Mouse (Mus musculus) myocyte (in vitro differentiated cells): ENCODE data around the gene Vill. TPM values are rescaled to one million over a fixed set of nuclear protein-coding genes. Genes with fewer than 3 reads are reported as not detected.
A peak's percentile ranks its signal among the peaks of the same experiment; 100 is the strongest.

ENCODE experiments used
- H3K27me3 ChIP-seq: one replicate; pipeline ENCODE4 v1.6.1; 2011; ENCODE audit not compliant: control insufficient read depth, insufficient read depth, insufficient read length
- H3K36me3 ChIP-seq: one replicate; pipeline ENCODE4 v1.6.1; 2011; ENCODE audit not compliant: control insufficient read depth, insufficient read depth
- H3K4me2 ChIP-seq: one replicate; pipeline ENCODE4 v1.6.1; 2011; ENCODE audit warnings: low read depth, control low read depth
- H3K4me3 ChIP-seq: one replicate; pipeline ENCODE4 v1.5.1; 2011; ENCODE audit warnings: mild to moderate bottlenecking, control low read depth, moderate library complexity
- H3K79me2 ChIP-seq: one replicate; pipeline ENCODE4 v1.6.1; 2011; ENCODE audit not compliant: control insufficient read depth, insufficient read depth
- H3ac ChIP-seq: one replicate; pipeline ENCODE4 v1.6.1; 2011; ENCODE audit not compliant: control insufficient read depth, insufficient read length
- CEBPB ChIP-seq: IDR thresholded peaks from 2 replicates; pipeline ENCODE4 v1.6.1; 2011; ENCODE audit warnings: mild to moderate bottlenecking, moderate library complexity; ENCODE audit not compliant: poor library complexity, insufficient read depth, severe bottlenecking
- E2F4 ChIP-seq: IDR thresholded peaks from one replicate; pipeline ENCODE4 v1.6.1; 2011; ENCODE audit warnings: mild to moderate bottlenecking, control low read depth, moderate library complexity; ENCODE audit not compliant: insufficient read depth
- MAX ChIP-seq: IDR thresholded peaks from one replicate; pipeline ENCODE4 v1.6.1; 2011; ENCODE audit warnings: low read depth, mild to moderate bottlenecking, control low read depth
- MYOD1 ChIP-seq, 3 experiments: IDR thresholded peaks; one replicate each; pipeline ENCODE4 v1.6.1; 2011; ENCODE audit warnings: control low read depth in 2 of 3, low read depth in 2 of 3, mild to moderate bottlenecking in 2 of 3, moderate library complexity in 1 of 3; ENCODE audit not compliant: insufficient read length in 2 of 3, control insufficient read depth in 1 of 3
- MYOG ChIP-seq, 3 experiments: IDR thresholded peaks; one replicate each; pipeline ENCODE4 v1.6.1; 2011; ENCODE audit warnings: control low read depth in 2 of 3, low read depth in 2 of 3, mild to moderate bottlenecking in 2 of 3; ENCODE audit not compliant: insufficient read length in 2 of 3, control insufficient read depth in 1 of 3, insufficient read depth in 1 of 3
- POLR2A ChIP-seq: IDR thresholded peaks from one replicate; pipeline ENCODE4 v1.6.1; 2011; ENCODE audit warnings: low read depth, mild to moderate bottlenecking, control low read depth, moderate library complexity; ENCODE audit not compliant: insufficient read length
- POLR2AphosphoS2 ChIP-seq: IDR thresholded peaks from one replicate; pipeline ENCODE4 v1.6.1; 2011; ENCODE audit warnings: low read depth, control low read depth; ENCODE audit not compliant: insufficient read length
- REST ChIP-seq: IDR thresholded peaks from one replicate; pipeline ENCODE4 v1.6.1; 2011; ENCODE audit warnings: mild to moderate bottlenecking, control low read depth, moderate library complexity; ENCODE audit not compliant: insufficient read depth, insufficient read length
- SRF ChIP-seq: IDR thresholded peaks from one replicate; pipeline ENCODE4 v1.6.1; 2011; ENCODE audit warnings: low read depth; ENCODE audit not compliant: control insufficient read depth, insufficient read length
- TCF12 ChIP-seq: IDR thresholded peaks from one replicate; pipeline ENCODE4 v1.6.1; 2011; ENCODE audit warnings: mild to moderate bottlenecking, control low read depth; ENCODE audit not compliant: poor library complexity, insufficient read depth, severe bottlenecking
- TCF3 ChIP-seq: IDR thresholded peaks from one replicate; pipeline ENCODE4 v1.6.1; 2011; ENCODE audit warnings: low read depth, control low read depth; ENCODE audit not compliant: insufficient read length
- USF1 ChIP-seq: IDR thresholded peaks from one replicate; pipeline ENCODE4 v1.6.1; 2011; ENCODE audit warnings: low read depth, mild to moderate bottlenecking, control low read depth, moderate library complexity
- polyA plus RNA-seq: library from polyadenylated mRNA; unstranded; fragments of >200 nt; fragmentation: generic; extraction: Trizol; gene quantifications from one replicate; pipeline ENCODE4 v1.2.1, GENCODE M21; 2012; ENCODE audit warnings: missing spikeins

The Vill gene
- polyA plus RNA-seq, 1 experiment = 1.4 TPM

DNA sequence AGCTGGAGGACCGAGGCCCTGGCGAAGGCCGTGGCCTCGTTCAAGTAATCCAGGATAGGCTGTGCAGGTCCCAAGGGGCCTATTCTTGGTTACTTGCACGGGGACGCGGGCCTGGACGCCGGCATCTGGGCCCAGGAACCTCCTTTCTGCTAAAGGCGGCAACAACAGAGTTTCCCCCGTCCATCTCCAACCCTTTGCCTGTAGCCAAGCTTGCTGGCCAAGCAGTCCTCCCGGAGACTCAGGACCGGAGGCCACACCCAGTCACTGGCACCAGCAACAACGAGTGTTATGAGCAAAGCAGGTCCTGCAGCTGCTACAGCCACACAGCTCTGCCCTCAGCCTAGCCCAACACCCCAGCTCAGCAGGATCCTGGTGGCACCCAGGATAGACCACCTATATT, 20.8 kb upstream of the Vill start:
- H3K4me2 ChIP-seq = no peak overlapping the region
- TF ChIP-seq POLR2A (no peak), MYOD1 (IDR thresholded peaks at IDR 0.05; ENCODE audit: control insufficient read depth in 1 of 3, insufficient read length in 2 of 3, low read depth in 2 of 3) (peak in 2 of 3 experiments; percentile 58 to 76), SRF (no peak), TCF12 (no peak), REST (no peak), USF1 (no peak), E2F4 (no peak), POLR2AphosphoS2 (no peak), TCF3 (no peak), MAX (no peak), CEBPB (no peak), MYOG (IDR thresholded peaks at IDR 0.05; ENCODE audit: control insufficient read depth in 1 of 3, insufficient read depth in 1 of 3, insufficient read length in 2 of 3, low read depth in 2 of 3) (peak in 1 of 3 experiments; percentile 28)
- H3K36me3 ChIP-seq = no peaks in the 10 kb centered on the region
- H3K27me3 ChIP-seq = no peaks in the 10 kb centered on the region
- no peak overlapping the region for H3K4me3 ChIP-seq
- H3K79me2 ChIP-seq = no peaks in the 10 kb centered on the region
- no peak overlapping the region for H3ac ChIP-seq

GRCm38 (mm10) chr9:119032538-119032937, 20.0 kb upstream of the Vill start:
- Histone ChIP-seq H3ac (no peak overlapping the region), H3K4me3 (no peak overlapping the region), H3K4me2 (no peak overlapping the region), H3K79me2 (no peaks in the 10 kb centered on the region), H3K27me3 (no peaks in the 10 kb centered on the region), H3K36me3 (no peaks in the 10 kb centered on the region)
- TF ChIP-seq SRF = no peak

- H3ac ChIP-seq = no peak overlapping the region
- H3K79me2 ChIP-seq = no peaks in the 10 kb centered on the region
- TF ChIP-seq USF1 = no peak
- TF ChIP-seq E2F4 = no peak
- TF ChIP-seq CEBPB = no peak
- TF ChIP-seq SRF = no peak
- TF ChIP-seq MYOD1 (IDR thresholded peaks at IDR 0.05; ENCODE audit: control insufficient read depth in 1 of 3, insufficient read length in 2 of 3, low read depth in 2 of 3) = peak in 1 of 3 experiments; percentile 46
- no peak for TF ChIP-seq MAX
- TF ChIP-seq MYOG (IDR thresholded peaks at IDR 0.05; ENCODE audit: control insufficient read depth in 1 of 3, insufficient read depth in 1 of 3, insufficient read length in 2 of 3, low read depth in 2 of 3) = peak in 2 of 3 experiments; percentile 26 to 30
- TF ChIP-seq REST = no peak
- TF ChIP-seq TCF12 = no peak
- TF ChIP-seq POLR2AphosphoS2 = no peak
- TF ChIP-seq POLR2A = no peak
- TF ChIP-seq TCF3 = no peak
- H3K36me3 ChIP-seq = no peaks in the 10 kb centered on the region
- H3K27me3 ChIP-seq = no peaks in the 10 kb centered on the region
- H3K4me3 ChIP-seq = no peak overlapping the region
- no peak overlapping the region for H3K4me2 ChIP-seq
These were observed 19.3 kb upstream of the Vill start for GRCm38 (mm10) chr9:119033111-119033921.

GRCm38 (mm10) chr9:119034069-119034468, 18.5 kb upstream of the Vill start:
- Histone ChIP-seq H3ac (no peak overlapping the region), H3K4me2 (no peak overlapping the region), H3K4me3 (no peak overlapping the region), H3K36me3 (no peaks in the 10 kb centered on the region), H3K27me3 (no peaks in the 10 kb centered on the region), H3K79me2 (no peaks in the 10 kb centered on the region)
- no peak for TF ChIP-seq MYOD1 (IDR thresholded peaks at IDR 0.05; ENCODE audit: control insufficient read depth in 1 of 3, insufficient read length in 2 of 3, low read depth in 2 of 3)
- no peak for TF ChIP-seq REST
- TF ChIP-seq POLR2AphosphoS2 = no peak
- TF ChIP-seq CEBPB = no peak
- no peak for TF ChIP-seq E2F4
- TF ChIP-seq TCF12 = no peak
- no peak for TF ChIP-seq TCF3
- TF ChIP-seq POLR2A = no peak
- no peak for TF ChIP-seq SRF
- TF ChIP-seq MAX = no peak
- TF ChIP-seq MYOG (IDR thresholded peaks at IDR 0.05; ENCODE audit: control insufficient read depth in 1 of 3, insufficient read depth in 1 of 3, insufficient read length in 2 of 3, low read depth in 2 of 3) = no peak
- no peak for TF ChIP-seq USF1
